Mouse (Mus musculus) T-helper 2 cell (primary cell): Measurements from ENCODE around the gene Cdh1.

Source experiments
- in situ Hi-C: fragments of 300-600 bp; cut with MboI, MseI; formaldehyde crosslinking; loops from one replicate; pipeline ENCODE4 v1.15.1; 2025; ENCODE audit warnings: high pct_unique_total_duplicates

The Cdh1 gene

DNA sequence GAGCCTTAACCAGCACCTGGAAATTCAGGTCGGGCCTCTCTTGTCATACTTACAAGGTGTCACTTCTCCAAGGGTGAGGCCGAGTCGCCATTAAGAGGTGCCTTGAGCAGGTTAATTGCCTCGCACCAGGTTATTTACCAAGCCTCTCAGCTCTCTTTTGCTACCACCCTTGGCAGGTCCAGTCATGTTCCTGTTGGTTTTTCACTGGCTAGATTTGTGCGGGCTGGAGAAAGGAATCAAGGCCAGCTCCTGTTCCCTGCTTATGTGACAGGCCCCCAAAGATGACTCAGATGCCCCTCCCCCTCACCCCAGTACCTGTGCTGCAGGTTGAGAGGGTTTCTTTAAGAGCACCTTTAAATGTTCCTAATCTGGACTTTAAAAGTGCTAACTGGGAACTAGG, 43.6 kb downstream of the Cdh1 start:
- in situ Hi-C loops = loop anchor here (5.0 to 10.0 kb wide), 2 partner anchors 84 to 212 kb away; no protein-coding TSS in a partner anchor

DNA sequence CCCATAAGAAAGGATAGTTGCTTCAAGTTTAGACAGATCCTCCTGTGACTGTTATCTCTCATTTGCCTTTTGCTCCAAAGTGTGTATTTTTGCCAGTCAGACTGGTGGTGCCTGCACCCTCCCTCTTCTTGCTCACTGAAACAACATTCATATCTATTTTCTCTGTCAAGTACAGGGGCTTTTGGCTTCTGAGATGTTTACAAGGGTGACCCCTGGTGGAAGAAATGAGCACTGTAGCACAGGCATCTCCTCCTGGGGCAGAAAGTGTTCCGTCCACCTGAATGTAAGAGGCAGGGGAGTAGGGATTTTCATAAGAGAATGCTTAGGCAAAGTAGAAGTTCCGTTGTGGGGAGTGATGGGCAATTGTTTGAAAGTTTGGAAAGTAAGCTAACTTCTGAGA, 44.2 kb downstream of the Cdh1 start:
- in situ Hi-C loops = loop anchor here (5.0 to 10.0 kb wide), 2 partner anchors 85 to 213 kb away; no protein-coding TSS in a partner anchor

DNA sequence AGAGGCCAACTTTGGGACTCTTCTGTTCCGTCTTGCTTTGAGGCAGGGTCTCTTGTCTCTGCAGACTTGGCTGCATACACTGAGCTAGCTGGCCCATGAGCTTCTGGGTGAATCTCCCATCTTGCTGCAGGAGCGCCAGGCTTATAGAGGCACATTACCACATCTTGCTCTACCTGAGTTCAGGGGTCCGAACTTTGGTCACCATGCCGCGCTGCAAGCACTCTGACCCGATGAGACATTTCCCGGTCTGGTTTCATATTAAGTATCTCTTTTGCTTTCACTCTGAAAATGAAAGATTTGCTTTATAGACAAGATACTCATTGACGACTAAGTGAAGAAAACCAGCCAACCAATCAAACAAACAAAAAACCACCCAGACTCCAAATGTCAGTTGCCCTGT, 45.3 kb downstream of the Cdh1 start:
- in situ Hi-C loops = loop anchor here (5.0 to 10.0 kb wide), 2 partner anchors 86 to 214 kb away; no protein-coding TSS in a partner anchor

DNA sequence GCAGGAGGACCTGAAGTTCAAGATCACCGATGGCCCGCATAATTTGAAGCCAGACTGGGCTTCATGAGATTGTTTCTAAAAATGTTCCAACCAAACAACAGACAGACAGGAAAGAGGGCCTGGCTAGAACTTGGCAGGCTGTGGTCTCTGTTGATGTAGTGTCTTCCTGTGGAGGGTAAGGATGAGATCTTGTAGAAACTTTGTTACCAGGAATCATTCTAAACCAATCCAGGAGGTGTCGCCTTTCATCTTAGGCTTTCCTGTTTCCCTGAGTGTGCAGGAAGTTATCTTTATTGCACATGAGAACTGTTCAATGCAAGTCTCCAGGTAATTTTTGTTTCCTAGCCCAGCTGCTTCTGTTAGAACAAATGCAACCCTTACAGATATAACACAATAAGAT, 48.8 kb downstream of the Cdh1 start:
- in situ Hi-C loops = no loop called here

GRCm38 (mm10) chr8:106656046-106656445, 52.9 kb downstream of the Cdh1 start:
- in situ Hi-C loops = no loop called here

DNA sequence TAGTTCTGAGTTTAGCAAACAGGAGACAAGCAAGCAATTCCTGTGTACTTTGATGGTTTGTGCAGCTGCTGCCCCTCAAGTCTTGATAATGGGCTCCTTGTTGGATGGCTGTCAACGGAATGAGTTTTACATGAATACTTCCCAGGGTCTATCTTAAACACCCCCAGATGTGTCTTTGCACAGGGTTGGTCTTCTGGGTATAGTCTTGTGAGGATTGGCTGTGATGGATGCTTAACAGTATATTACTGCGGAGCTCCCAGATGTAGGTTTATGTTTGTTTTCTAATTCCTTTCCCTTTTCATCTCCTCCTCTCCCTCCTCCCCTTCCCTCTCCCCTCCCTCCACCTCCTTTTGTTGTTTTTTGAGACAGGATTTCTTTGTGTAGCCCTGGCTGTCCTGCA, 69.6 kb downstream of the Cdh1 start:
- in situ Hi-C loops = no loop called here

GRCm38 (mm10) chr8:106674318-106674717, 71.2 kb downstream of the Cdh1 start:
- in situ Hi-C loops = no loop called here

DNA sequence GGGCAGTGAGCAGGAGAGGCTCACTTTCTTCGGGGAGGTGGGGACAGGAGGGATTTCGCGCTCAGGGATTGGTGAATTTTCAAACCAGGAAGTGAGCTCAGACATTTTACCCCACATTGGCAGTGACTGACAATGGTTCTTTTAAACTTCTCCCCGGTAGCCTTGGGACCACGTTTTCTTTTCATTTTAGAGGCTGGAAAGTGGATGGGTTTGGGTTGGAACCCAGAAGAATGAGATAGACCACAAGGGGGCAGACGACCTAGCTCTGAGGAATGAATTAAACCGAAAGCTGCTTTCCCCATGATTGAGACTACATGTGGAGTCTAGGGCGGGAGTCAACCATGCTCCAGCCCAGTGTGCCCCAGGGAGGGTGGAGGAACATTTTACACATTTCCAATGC, 71.7 kb downstream of the Cdh1 start:
- in situ Hi-C loops = no loop called here

DNA sequence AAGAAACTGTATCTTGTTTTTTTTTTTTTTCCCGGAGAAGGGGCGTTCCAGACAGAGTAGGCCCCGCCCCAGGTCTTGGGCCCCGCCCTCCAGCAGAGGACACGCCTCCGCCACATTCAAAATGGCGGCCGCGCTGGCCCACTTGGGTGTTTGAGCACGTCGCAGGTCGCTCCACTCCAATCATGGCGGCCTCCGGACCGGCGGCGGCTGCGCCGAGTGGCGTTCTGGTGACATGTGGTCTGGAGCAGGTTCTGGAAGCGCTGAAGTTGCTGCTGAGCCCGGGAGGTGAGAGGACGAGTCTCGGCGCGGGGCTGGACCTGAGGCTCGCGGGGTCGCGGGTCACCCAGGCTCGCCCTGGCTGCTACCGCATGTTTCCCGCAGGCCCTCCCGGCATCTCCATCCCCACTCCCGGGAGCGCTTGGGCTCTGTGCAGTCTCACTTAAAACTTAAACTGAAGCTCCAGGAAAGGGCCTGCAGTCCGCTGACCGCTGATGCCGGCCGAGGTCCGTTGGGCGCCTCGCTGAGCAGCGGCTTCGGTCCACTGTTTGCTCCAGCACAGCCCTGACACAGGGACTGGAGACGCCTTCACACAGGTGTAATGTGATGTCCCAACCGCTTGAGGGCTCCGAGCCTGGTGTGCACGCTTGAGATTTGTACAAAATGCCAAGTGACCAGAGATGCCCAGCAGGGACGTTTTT, 80.0 kb downstream of the Cdh1 start, which contains the start of gene Tango6:
Gene Tango6 (plus strand): TSS at position 98 of the 698 bp plus-strand sequence.
- in situ Hi-C loops = no loop called here

GRCm38 (mm10) chr8:106684387-106684786, 81.2 kb downstream of the Cdh1 start:
- in situ Hi-C loops = no loop called here

DNA sequence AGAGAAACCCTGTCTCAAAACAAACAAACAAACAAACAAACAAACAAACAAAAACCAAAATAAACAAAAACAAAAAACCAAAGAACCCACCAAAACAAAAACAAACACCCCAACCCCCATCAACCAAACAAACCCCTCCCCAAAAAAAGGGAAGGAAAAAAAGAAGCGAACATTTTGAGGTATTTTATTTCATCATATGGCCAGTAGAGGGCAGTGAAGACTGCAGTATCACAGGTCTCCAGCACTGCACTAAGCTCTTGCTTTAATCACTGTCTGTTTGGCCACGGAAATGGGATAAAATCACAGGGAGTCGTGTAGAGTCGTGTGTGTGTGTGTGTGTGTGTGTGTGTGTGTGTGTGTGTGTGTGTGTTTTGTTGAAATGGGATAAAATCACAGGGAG, 84.3 kb downstream of the Cdh1 start:
- in situ Hi-C loops = loop anchor here (5.0 kb wide), 1 partner anchor 200 kb away; no protein-coding TSS in a partner anchor

- in situ Hi-C loops = no loop called here
Measured at GRCm38 (mm10) chr8:106697748-106698248, 94.6 kb downstream of the Cdh1 start.

GRCm38 (mm10) chr8:106699588-106699987, 96.4 kb downstream of the Cdh1 start:
- in situ Hi-C loops = no loop called here

DNA sequence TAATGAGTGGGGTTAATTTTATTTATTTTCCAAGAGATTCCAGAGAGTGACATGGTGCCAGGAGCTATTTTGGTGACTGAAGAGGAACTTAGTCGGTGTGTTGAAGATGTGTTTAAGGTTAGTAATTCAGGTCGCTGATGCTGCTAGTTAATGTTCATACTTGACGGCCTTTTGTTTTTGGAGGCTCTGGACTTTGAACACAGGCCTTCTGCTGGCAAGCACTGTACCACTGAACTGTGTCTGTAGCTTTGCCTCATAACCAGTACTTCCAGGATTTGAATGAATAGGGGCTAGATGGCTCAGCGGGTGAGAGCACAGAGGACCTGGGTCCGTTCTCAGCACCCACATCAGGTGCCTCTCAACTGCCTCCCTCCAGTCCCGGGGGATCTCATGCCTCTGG, 97.0 kb downstream of the Cdh1 start:
- in situ Hi-C loops = loop anchor here (25.0 kb wide), 1 partner anchor 662 kb away; no protein-coding TSS in a partner anchor

DNA sequence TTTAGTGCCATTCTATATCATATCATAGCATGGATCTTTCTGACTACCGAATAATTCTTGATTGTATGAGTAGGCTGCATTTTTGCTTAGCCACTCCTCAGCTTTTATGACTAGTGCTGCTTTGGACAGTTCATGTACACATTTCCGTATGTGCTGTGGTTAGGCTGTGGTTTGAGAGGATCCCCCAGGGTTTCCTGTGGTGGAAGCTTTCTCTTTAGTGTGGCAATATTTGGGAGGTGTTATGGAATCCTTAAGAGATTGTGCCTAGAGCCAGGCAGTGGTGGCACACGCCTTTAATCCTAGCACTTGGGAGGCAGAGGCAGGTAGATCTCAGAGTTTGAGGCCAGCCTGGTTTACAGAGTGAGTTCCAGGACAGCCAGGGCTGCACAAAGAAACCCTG, 98.2 kb downstream of the Cdh1 start:
- in situ Hi-C loops = loop anchor here (25.0 kb wide), 1 partner anchor 661 kb away; no protein-coding TSS in a partner anchor

DNA sequence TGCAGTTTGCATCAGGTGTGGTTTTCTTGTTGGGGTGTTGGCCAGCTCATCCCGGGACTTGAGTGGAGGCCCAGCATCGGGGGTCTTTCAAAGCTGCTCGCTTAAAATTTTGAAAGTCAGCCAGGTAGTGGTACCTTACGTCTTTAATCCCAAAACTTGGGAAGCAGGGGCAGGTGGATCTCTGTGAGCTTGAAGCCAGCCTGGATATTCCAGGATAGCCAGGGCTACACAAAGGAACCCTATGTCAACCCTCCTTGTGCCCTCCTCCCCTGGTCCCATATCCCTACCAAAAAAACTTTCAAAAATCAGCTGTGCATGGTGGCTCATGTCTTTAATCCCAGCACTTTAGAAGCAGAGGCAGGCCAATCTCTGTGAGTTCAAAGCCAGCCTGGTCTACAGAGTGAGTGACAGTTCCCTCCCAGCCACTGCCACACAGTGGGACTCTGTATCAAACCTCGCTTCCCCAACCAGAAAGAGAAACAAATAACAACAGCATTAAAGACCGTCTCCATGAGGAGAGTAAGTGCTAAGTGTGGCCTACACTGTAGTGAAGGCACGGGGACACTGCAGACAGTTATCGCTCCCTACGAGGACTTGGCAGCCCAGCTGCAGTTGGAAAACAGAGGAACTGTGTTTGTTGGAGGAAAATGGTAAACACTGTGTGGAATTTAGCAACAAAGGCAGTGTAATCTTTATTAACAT, 101.2 kb downstream of the Cdh1 start:
- in situ Hi-C loops = loop anchor here (25.0 kb wide), 1 partner anchor 658 kb away; no protein-coding TSS in a partner anchor

GRCm38 (mm10) chr8:106704901-106705321, 101.8 kb downstream of the Cdh1 start:
- in situ Hi-C loops = loop anchor here (25.0 kb wide), 1 partner anchor 657 kb away; no protein-coding TSS in a partner anchor

GRCm38 (mm10) chr8:106706194-106706593, 103.0 kb downstream of the Cdh1 start:
- in situ Hi-C loops = loop anchor here (25.0 kb wide), 1 partner anchor 656 kb away; no protein-coding TSS in a partner anchor

DNA sequence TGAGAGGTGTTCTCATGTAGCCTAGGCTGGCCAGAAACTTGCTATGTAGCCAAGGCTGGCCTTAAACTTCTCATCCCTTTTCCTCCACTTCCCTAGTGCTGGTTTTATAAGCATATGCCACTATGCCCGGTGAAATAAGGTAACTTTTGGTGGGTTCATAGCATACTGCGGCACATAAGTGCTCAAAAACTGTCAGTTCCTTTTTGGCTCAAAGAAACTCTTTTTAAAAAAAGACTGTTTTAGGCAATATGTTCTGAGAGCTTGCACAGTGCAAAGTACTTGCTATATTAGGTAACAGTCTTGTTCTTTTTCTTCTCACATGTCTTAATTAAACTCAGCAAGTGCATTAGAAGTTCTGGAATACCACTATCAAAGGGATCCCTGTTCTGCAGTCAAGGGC, 106.9 kb downstream of the Cdh1 start:
- in situ Hi-C loops = loop anchor here (25.0 kb wide), 1 partner anchor 652 kb away; no protein-coding TSS in a partner anchor

DNA sequence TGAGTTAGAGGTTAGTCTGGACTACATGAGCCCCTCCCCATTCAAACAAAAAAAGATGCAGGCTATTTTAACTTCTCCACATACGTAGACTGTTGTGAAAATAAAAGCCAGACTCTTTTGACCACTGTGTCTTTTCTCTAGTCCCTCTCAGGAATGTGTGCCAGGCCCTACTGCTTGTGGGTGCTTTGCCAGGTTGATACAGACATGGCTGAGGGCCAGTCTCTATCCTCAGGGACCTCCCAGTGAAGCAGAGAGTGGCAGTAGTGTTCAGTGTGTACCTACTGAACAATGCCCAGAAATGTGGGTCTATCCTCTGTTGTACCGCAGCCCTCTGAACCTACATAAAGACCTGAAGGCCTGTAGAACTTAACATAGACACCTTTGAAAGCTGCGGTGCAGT, 109.3 kb downstream of the Cdh1 start:
- in situ Hi-C loops = loop anchor here (25.0 kb wide), 1 partner anchor 650 kb away; no protein-coding TSS in a partner anchor

DNA sequence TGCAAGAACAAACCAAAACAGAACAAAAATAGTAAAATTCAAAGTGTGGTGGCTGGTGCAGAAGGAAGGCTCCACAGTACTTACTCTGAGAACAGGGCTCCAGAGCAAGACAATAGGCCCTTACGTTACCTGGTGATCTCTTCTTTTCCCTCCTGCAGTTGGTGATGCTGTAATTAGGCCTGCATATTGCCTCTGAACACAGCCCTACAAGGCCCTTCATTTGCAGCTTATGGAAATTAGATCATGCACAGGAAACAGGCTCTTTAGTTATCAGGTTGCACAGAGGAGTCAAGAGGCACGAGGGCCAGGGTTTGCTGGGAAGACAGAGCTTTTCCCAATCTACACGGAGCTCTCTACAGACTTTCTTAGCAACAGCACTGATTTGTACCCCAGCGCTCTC, 111.1 kb downstream of the Cdh1 start:
- in situ Hi-C loops = loop anchor here (25.0 kb wide), 1 partner anchor 648 kb away; no protein-coding TSS in a partner anchor

DNA sequence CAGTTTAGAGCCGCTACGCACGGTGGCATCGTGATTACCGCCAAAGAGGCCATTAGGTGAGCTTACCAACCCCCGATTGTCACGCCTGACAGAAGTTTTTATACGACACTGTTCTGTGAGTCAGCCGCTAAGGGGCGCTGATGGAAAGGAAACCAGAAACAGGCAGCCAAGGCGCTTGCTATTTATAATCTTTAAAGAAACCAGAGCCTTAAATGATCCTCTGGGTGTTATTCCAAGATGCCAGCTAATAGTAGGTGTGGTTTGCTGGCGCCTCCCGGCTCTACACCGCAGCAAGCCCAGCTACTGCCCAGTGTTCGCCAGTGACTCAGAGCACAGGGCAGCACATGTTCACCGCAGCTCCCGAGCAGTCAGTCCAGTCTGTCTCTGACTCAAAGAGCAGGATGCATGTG, 114.9 kb downstream of the Cdh1 start:
- in situ Hi-C loops = loop anchor here (25.0 kb wide), 1 partner anchor 644 kb away; no protein-coding TSS in a partner anchor
